Mouse (Mus musculus): ENCODE measurements around the gene Hoxb6. TPM values are rescaled to one million over a fixed set of nuclear protein-coding genes. Genes with fewer than 3 reads are reported as not detected.

Gene Hoxb6
- total RNA-seq, 2 experiments from 2014 or later, result not detected

- peak in 1 of 2 experiments; percentile 43 for DNase-seq
- intact Hi-C loops (cut with DNase I), result no loop called here
Measured at GRCm38 (mm10) chr11:96284041-96284749, 8.1 kb upstream of the Hoxb6 start.

DNA sequence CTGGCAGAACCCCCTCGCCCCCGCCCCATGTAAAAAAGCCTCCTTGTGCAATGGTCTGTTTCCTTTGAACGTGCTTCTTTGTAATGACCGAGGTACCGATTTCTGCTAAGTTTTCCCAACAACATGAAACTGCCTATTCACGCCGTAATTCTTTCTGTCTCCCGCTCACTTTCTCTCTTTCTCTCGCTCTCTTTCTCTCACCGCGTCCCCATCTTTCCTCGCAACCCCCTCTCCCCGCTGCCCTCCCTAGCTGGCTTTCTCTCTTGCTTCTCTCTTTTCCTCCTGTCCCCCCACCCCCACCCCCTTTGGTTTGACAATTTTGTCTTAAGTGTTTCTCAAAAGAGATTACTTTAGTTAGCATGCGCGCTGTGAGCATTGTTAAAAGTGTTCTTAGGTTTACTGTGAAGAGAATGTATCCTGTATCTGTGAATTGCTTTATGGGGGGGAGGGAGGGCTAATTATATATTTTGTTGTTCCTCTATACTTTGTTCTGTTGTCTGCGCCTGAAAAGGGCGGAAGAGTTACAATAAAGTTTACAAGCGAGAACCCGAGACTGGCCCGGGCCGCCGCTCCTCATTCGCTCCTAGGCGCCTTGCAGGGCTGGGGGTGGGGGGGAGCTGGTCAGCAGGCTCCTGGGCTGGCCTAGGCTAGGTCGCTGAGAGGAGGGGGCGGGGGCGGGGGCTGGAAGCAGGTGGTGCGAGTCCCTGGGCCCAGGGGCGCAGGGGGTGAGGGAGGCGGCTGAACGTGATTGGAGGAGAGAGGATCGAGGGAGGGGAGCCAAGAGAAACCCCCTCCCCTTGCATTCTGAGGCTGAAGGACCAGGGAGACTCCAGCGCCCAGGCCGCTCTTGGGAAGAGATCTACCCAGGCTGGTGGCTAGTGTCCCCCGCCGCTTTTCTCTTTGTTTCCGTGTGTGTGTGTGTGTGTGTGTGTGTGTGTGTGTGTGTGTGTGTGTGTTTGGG, 7.2 kb upstream of the Hoxb6 start:
- intact Hi-C loops (cut with DNase I), result no loop called here
- DNase-seq, result no peak

GRCm38 (mm10) chr11:96285771-96286738, 6.2 kb upstream of the Hoxb6 start, which contains the start of gene Hoxb7:
Gene Hoxb7, plus strand, starts transcription at chr11:96286623.
- no peak for DNase-seq
- intact Hi-C loops (cut with DNase I), result no loop called here

DNA sequence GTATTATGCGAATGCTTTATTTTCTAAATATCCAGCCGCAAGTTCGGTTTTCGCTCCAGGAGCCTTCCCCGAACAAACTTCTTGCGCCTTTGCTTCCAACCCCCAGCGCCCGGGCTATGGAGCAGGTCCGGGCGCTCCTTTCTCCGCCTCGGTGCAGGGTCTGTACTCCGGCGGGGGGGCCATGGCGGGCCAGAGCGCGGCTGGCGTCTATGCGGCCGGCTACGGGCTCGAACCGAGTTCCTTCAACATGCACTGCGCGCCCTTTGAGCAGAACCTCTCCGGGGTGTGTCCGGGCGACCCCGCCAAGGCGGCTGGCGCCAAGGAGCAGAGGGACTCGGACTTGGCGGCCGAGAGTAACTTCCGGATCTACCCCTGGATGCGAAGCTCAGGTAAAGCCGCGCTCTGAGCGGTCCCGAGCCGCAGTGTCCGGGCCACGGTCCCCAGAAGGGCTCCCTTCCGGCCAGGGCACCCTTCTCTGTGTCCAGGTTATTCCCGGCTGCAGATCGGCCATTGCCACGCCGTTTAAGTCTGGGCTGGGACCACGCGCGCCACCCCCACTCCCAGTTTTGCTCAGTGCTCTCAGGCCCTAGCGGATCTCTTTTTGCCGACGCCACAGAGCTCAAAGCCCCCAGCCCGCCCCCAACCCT, 5.4 kb upstream of the Hoxb6 start:
- intact Hi-C loops (cut with DNase I), result no loop called here
- no peak for DNase-seq

GRCm38 (mm10) chr11:96287411-96287810, 4.9 kb upstream of the Hoxb6 start:
- intact Hi-C loops (cut with DNase I), result no loop called here
- DNase-seq, result no peak

GRCm38 (mm10) chr11:96288455-96289221, 3.6 kb upstream of the Hoxb6 start:
- intact Hi-C loops (cut with DNase I), result no loop called here
- no peak for DNase-seq

DNA sequence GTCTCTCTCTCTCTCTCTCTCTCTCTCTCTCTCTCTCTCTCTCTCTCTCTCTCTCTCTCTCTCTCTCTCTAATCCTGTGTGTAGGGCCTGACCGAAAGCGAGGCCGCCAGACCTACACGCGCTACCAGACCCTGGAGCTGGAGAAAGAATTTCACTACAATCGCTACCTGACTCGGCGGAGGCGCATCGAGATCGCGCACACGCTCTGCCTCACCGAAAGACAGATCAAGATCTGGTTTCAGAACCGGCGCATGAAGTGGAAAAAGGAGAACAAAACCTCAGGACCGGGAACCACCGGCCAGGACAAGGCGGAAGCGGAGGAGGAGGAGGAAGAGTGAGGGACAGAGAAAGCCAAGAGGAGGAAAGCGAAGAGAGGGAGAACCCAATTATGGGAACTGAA, 3.0 kb upstream of the Hoxb6 start:
- DNase-seq, result no peak
- intact Hi-C loops (cut with DNase I), result no loop called here

- DNase-seq, result no peak
- intact Hi-C loops (cut with DNase I), result no loop called here
Measured at GRCm38 (mm10) chr11:96289837-96290236, 2.4 kb upstream of the Hoxb6 start.

- intact Hi-C loops (cut with DNase I), result no loop called here
- no peak for DNase-seq
Measured at GRCm38 (mm10) chr11:96290705-96291355, 1.4 kb upstream of the Hoxb6 start.

DNA sequence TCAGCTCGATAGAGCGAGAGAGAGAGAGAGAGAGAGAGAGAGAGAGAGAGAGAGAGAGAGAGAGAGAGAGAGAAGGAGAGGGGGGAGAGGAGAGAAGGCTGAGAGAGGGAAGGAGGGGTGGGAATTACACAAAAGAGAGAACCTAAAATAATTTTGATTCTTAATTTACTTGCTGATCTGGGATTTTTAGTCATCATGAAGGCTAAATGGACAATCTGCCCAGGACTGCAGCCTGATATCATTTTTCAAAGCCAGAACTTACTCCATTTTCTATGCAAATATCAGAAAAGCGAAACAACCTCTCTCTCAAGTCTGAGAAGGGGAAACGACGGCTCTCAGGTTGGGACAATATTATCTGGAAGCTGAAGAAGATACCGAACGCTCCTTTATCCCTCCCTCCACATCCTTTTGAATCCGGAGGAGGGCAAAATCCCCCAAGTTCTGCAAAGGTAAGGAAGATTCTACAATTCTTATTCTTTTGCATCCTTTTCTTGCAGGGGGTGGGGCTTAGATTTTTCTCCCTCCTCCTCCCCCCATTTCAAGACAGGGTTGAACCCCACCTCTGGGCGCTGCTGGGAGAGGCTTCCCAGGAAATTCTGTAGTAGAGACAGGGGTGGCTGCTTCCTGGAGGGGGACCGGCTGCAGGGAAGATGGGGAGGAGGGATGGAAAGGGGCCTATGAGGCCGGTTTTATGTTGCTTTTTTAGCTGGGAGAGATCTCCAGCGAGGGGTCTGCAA, 457 bp downstream of the Hoxb6 start:
- intact Hi-C loops (cut with DNase I), result no loop called here
- DNase-seq, result no peak

DNA sequence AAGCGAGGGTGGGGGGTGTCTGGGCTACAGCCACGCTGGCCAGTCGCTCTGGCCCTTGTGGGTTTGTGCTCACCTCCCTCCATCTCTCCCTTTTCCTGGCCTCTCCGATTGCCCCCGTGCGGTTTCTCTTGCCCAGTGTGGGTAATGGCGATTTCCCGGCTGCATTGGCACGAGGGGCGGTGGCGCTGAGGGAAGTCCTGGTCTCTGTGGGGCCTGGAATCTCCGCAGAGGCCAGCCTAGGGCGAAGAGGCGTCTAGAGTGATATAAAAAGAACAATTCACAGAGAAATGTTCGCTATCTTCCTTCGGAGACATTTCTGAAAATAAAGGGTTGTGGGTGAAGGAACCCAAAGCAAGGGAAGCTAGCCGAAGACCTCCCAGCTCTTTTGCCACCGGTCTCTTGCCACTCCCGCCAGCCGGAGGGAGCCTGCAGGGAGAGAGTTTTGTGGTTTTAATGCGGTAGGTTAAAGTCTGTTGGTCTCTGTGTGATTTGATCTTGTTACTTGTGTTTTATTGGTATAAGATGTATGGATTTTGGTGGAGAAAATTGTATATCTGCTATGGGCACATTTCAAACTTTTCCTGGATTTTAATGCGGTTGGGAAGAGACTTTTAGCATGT, 1.1 kb downstream of the Hoxb6 start:
- intact Hi-C loops (cut with DNase I), result no loop called here
- no peak for DNase-seq

DNA sequence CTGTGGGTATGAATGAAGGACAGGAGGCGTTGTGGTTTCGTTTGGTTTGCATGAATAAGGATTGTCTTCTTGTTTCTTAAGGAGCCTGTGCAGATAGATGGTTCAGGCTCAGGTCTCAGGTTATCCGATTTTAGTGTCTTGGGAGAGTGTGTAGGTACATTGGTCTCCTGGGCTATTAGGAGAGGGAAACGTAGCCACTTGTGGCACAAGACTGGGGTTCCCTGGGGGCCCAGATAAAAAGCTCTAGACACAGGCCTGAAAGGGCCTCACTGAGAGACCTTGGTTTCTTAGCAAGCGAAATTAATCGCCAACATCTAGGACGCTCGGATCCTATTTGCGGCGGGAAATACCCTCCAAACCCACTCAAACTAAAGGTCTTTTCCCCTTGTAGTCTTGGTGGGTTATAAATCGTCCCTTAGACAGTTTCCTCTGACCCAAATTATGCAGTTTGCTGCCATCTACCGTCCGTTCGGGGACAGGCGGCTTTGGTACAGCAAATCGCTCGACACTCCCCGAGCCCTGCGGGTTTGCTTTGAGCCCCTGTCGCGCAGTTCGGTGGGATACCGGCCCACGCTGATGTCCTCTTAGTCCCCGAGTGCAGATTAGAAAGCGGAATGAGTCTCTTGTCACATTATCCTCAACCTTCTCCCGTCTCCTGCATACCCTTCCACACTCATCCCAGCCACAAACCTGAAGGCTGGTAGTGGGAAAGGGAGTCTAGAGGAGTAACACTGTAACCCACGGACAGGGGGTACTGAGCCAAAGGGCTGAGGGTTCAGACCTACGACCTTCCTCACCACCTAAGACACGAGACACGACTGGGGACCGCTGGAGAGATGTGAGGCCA, 2.2 kb downstream of the Hoxb6 start:
- intact Hi-C loops (cut with DNase I), result loop anchor here (2.0 kb wide), 1 partner anchor 16 kb away; no protein-coding TSS in a partner anchor
- peak; percentile 73 to 86 for DNase-seq

DNA sequence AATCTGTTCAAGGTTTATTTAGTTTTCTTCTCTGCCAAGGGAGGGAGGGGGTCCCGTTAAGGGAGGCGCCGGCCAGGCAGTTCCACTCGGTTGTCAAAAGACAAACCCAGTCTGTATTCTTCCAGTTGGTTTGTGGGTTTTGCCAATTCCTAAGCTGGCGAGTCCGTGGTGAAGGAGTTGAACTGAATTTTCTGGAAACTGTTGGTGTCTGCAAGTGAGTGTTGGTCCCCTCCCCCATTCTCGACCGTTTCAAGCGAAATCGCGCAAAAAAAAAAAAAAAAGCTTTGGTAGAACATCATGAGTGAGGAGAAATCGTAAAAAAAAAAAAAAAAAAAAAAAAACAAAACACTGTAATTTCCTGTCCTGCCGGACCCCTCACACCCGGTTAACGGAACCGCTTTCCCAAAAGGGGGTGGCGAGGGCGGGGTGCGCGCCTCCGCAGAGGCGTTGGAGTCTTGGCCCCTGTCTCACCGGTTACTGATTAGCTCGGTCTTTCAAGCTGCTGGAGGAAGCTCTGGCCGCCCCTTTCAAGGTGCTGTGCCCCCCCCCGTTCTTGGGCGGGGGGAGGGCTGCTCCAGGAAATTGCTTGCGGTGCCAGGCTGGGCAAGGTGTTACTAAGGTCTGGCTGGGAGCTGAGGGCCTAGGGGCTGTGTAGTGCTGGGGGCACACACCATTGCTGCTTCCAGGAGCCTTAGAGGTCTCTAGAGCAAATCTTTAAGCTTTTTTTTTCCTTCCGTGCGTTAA, 3.0 kb downstream of the Hoxb6 start:
- no peak for DNase-seq
- intact Hi-C loops (cut with DNase I), result loop anchor here (2.0 kb wide), 1 partner anchor 16 kb away; no protein-coding TSS in a partner anchor

DNA sequence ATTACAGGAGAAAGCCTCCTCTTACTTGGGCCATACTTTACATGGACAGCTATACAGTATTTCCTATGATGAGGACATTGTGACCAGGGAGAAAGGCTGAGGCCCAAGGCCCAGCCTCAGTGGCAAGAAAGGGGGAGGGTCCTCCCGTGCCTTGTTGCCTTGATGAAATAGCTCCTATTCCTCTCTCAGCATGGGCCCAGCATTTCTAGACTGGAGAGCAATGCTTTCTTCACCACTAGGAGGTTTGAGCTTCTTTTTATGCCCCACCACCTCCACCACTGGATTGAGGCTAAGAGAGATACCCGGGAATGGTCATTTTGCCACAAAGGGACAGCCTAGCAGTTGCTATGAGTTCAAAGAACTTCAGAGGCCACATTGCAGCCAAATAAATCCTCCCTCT, 4.7 kb downstream of the Hoxb6 start:
- no peak for DNase-seq
- intact Hi-C loops (cut with DNase I), result no loop called here

GRCm38 (mm10) chr11:96297428-96297827, 5.2 kb downstream of the Hoxb6 start:
- no peak for DNase-seq
- intact Hi-C loops (cut with DNase I), result no loop called here

All from heart, postnatal 10 days (tissue).